8 mouse cellular contexts compared by ENCODE assay signal in genomic region chr7:135631776-135632552, GRCm38 (mm10).
A peak's percentile ranks its signal among the peaks of the same experiment; 100 is the strongest.
DNase-seq lines count a peak whose midpoint lies in the region; ATAC-seq and TF ChIP-seq lines count a peak whose summit lies in the region.

No protein-coding gene starts in this region.

- H3K27ac ChIP-seq in intestine, postnatal 0 days (ENCODE audit: low read depth, low read length): no peak overlapping the region
- no peak overlapping the region for H3K27ac ChIP-seq in limb, embryonic 11.5 days (replicated peaks; ENCODE audit: low read depth, low read length)
- H3K27ac ChIP-seq in neural tube, embryonic 13.5 days (replicated peaks): no peak overlapping the region

- peak; percentile 47 for ATAC-seq in intestine, postnatal 0 days
- ATAC-seq in limb, embryonic 11.5 days (ENCODE audit: insufficient number of reproducible peaks, low FRiP score, low TSS enrichment, low read depth): no peak
- peak; percentile 47; the same call in 1 of the 2 replicates for ATAC-seq in neural tube, embryonic 13.5 days (ENCODE audit: low read depth)

- DNase-seq in 3T3-L1 (ENCODE audit: low read depth, low spot score) (peak; percentile 88), MN1 (ENCODE audit: low spot score) (peak; percentile 79)
- peak; percentile 86 for DNase-seq in cerebellum, adult 9-10 months
- DNase-seq in gastrocnemius, adult 18-20 months (ENCODE audit: low spot score): peak; percentile 84
- peak; percentile 83 for DNase-seq in limb, embryonic 11.5 days (ENCODE audit: low spot score)
- DNase-seq in testis, postnatal 10 days (ENCODE audit: low spot score): peak; percentile 86

- no peaks in the 10 kb centered on the region for H3K4me1 ChIP-seq in intestine, postnatal 0 days (replicated peaks; ENCODE audit: control insufficient read depth, insufficient read depth, low read length)
- H3K4me1 ChIP-seq in limb, embryonic 11.5 days (ENCODE audit: control insufficient read depth, insufficient read depth, low read length): no peaks in the 10 kb centered on the region
- H3K4me1 ChIP-seq in neural tube, embryonic 13.5 days (replicated peaks): peaks cover 22% of the 10 kb centered on the region; the same call in 1 of the 2 replicates

- no peak overlapping the region for H3K4me3 ChIP-seq in intestine, postnatal 0 days (ENCODE audit: low read depth, low read length)
- no peak overlapping the region for H3K4me3 ChIP-seq in limb, embryonic 11.5 days (ENCODE audit: low read depth, low read length)
- H3K4me3 ChIP-seq in neural tube, embryonic 13.5 days: no peak overlapping the region

- H3K4me2 ChIP-seq in intestine, postnatal 0 days (replicated peaks; ENCODE audit: low read depth): no peak overlapping the region
- H3K4me2 ChIP-seq in limb, embryonic 11.5 days (ENCODE audit: low read depth, severe bottlenecking): no peak overlapping the region
- no peak overlapping the region for H3K4me2 ChIP-seq in neural tube, embryonic 13.5 days

- TF ChIP-seq CTCF in intestine, postnatal 0 days (IDR thresholded peaks at IDR 0.05; ENCODE audit: low read depth): peak; percentile 93

- no peaks in the 10 kb centered on the region for H3K36me3 ChIP-seq in intestine, postnatal 0 days (ENCODE audit: control insufficient read depth, insufficient read depth)
- no peaks in the 10 kb centered on the region for H3K36me3 ChIP-seq in limb, embryonic 11.5 days (ENCODE audit: control insufficient read depth, insufficient read depth, low read length)
- H3K36me3 ChIP-seq in neural tube, embryonic 13.5 days: no peaks in the 10 kb centered on the region

- no peaks in the 10 kb centered on the region for H3K27me3 ChIP-seq in intestine, postnatal 0 days (replicated peaks; ENCODE audit: control insufficient read depth, insufficient read depth, low read length)
- no peaks in the 10 kb centered on the region for H3K27me3 ChIP-seq in limb, embryonic 11.5 days (ENCODE audit: control insufficient read depth, insufficient read depth, low read length)
- peaks cover 2% of the 10 kb centered on the region; the same call in 1 of the 2 replicates for H3K27me3 ChIP-seq in neural tube, embryonic 13.5 days

- H3K9me3 ChIP-seq in intestine, postnatal 0 days (ENCODE audit: control insufficient read depth): no peaks in the 10 kb centered on the region
- H3K9me3 ChIP-seq in limb, embryonic 11.5 days (ENCODE audit: control insufficient read depth, low read length): no peaks in the 10 kb centered on the region
- H3K9me3 ChIP-seq in neural tube, embryonic 13.5 days: no peaks in the 10 kb centered on the region

- 51% methylated on average over 8 of the region's 8 CpGs for WGBS in intestine, postnatal 0 days
- WGBS in limb, embryonic 11.5 days: 48% methylated on average over 8 of the region's 8 CpGs
- WGBS in neural tube, embryonic 13.5 days: 52% methylated on average over 8 of the region's 8 CpGs

- H3K9ac ChIP-seq in intestine, postnatal 0 days (ENCODE audit: low read depth, low read length): no peak overlapping the region
- no peak overlapping the region for H3K9ac ChIP-seq in limb, embryonic 11.5 days (ENCODE audit: low read length)
- no peak overlapping the region for H3K9ac ChIP-seq in neural tube, embryonic 13.5 days
